Mouse (Mus musculus) hindlimb bud, embryonic 11.5 days (tissue): ENCODE measurements around the gene Pdcd11.
A peak's percentile ranks its signal among the peaks of the same experiment; 100 is the strongest.

Experiments used
- DNase-seq: peaks from one replicate; pipeline ENCODE4 v3.0.0-alpha.2; 2012; ENCODE audit warnings: low read depth, low spot score; ENCODE audit errors: extremely low spot score

Pdcd11 gene

GRCm38 (mm10) chr19:47167617-47168214 is 77.1 kb downstream of the Pdcd11 start:
- DNase-seq = no peak

GRCm38 (mm10) chr19:47168223-47168622 is 77.7 kb downstream of the Pdcd11 start:
- peak; percentile 67 for DNase-seq

GRCm38 (mm10) chr19:47168793-47169412 is 78.3 kb downstream of the Pdcd11 start:
- DNase-seq = peak; percentile 66

GRCm38 (mm10) chr19:47174515-47174914 is 83.9 kb downstream of the Pdcd11 start:
- no peak for DNase-seq

GRCm38 (mm10) chr19:47175472-47175871 is 84.9 kb downstream of the Pdcd11 start:
- no peak for DNase-seq

GRCm38 (mm10) chr19:47176916-47177505 is 86.4 kb downstream of the Pdcd11 start:
- no peak for DNase-seq

- DNase-seq = no peak
These were observed 87.4 kb downstream of the Pdcd11 start for GRCm38 (mm10) chr19:47178001-47178400.

- DNase-seq = no peak
These were observed 88.1 kb downstream of the Pdcd11 start, which contains the start of gene Neurl1a for GRCm38 (mm10) chr19:47178431-47179271. TSS of gene Neurl1a (plus strand) at chr19:47178820.

GRCm38 (mm10) chr19:47179272-47179809 is 88.8 kb downstream of the Pdcd11 start:
- DNase-seq = no peak

- no peak for DNase-seq
These were observed 89.4 kb downstream of the Pdcd11 start for GRCm38 (mm10) chr19:47180011-47180410.
